Mouse (Mus musculus) adrenal gland, postnatal 10 days (tissue): ENCODE data around the gene Nfib. TPM values are rescaled to one million over a fixed set of nuclear protein-coding genes. Genes with fewer than 3 reads are reported as not detected.

Experiments used
- DNase-seq: peaks from one replicate; pipeline ENCODE4 v3.0.0; 2021; ENCODE audit warnings: mixed read lengths
- total RNA-seq, 2 experiments: library from RNA; stranded (reverse); gene quantifications; 2 replicates each; pipeline ENCODE4 v1.2.3; 2021

Nfib gene
- total RNA-seq, 2 experiments from 2014 or later, result 101 to 139 TPM

DNA sequence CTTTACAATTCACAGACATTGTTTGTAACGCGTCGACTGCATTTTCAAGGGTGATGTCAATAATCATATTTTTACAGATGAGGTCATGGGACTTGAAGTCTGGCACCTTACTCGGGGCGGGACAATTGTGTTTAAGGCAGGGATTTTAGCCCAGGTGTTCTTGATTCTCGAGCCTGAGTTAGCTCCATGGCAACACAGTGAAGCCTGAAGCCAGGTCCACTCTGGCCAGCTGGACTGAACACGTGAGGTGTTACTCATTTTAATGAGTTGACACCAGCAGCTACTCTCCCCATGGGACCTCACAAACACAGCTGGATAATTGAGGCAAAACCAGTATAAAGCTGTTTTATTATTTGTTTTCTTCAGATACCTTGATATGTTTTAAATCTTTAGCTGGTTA is 71.2 kb downstream of the Nfib start:
- DNase-seq, result no peak

DNA sequence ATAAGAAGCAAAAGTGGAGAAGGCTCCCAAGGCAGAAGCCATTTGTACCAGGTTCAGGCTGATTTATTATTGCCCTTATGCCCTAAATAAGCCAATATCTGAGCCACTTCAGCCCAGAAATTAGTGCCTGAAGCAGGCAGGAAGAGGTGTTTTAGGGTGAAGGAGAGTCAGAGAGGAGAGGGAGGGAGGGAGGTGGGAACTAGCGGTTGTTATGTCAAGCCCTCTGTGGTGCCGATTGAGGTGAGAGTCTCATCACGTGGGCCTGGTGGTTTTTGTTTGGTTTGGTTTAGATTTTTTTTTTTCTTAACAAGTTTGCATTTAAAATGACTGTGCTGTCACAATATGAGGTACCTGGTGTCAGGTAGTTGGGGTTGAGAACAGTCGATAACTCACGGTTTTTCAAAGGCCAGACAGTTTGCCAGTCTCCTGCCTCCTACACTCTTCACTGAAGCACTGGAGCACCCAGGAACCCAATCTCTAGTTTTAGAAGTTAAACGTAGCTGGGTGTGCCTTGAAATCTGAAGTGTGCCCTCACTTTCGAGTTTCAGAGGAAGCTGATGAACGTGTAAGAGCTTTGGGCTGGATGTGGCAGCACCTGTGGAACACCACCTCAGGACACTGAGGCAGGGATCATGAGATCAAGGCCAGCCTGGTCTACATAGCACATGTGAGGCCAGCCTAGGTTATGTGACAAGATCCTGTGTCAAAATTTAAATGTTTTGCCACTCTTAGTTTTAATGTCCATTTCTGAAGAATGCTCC is 81.1 kb downstream of the Nfib start:
- DNase-seq, result no peak

DNA sequence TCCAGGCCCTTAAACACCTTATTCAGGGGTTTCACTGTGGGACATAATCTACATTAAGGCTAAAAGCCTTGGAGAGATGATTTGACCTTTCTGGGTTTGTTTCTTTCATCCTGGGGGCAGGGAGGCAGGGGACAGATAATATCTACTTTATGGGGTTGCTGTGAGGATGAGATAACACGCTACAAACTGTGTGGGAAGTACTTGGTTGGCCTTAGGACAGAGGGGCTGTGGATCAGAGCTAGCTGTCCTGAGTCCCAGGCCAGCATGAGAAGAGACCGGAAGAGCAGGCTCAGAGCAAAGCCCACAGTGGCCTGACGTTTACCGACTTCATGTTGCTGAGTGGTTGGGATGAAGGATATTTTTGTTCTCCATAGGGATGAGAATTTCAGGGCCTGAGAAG is 81.7 kb downstream of the Nfib start:
- no peak for DNase-seq

DNA sequence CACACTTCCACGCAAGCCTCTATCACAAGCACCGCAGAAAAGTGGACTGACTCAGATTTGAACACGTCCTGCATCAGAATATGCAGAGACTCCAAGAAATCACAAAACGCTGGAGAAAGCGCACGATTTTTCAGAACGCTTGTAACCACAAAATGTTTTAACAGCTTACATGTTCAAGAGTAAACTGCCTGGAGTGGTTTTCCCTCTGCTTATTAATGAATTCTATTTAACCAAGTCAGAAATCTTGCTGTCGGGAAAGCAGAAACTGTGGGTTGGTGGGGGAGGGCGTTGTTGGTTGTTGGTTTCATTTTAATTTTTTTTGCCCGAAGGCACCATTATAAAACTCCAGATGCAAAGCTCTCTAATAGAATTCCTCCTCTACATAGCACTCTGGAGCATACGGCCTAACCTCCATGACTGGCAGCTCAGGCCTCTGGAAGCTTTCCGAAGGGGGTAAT is 82.4 kb downstream of the Nfib start:
- no peak for DNase-seq

DNA sequence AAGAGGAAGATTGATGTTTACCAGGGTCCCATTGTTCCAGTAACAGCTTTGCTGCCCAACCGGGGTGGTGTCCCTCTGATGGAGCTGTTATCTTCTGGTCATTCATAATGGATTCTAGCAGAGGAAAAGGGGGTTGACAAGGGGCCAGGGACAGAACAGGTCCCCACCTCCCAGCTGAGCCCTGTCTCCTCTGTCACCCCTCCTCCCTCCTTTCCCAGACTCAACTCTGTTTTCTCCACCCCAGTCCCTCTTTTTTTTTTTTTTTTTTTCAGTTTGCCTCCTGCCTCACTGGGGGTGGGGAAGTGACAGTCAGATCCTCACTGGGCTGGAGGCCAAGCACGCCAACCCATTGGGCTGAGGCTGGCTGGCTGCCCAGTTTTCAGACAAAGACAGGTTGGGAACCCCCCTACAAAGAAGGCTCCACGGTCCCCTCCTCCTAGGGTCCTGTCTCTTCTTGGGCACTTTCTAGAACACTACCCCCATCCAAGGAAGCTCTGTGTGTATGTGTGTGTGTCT is 83.2 kb downstream of the Nfib start:
- peak; percentile 81 for DNase-seq

DNA sequence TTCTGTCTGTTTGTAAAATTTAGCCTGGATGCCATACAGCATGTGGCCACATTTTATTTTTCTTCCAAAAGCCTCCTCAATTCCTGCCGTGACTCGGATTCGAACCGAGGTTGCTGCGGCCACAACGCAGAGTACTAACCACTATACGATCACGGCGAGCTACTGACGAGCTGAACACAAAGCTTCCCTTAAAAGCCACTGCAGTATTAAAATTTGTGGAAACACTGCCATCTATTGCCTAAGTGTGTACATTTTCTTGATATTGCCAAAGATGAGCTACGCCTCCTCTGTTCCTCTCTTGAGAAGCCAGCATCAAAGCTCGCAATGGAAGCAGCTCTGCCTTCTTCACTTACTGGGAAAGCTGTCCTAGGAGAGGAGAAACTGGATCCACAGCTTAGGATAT is 86.0 kb downstream of the Nfib start:
- DNase-seq, result no peak

DNA sequence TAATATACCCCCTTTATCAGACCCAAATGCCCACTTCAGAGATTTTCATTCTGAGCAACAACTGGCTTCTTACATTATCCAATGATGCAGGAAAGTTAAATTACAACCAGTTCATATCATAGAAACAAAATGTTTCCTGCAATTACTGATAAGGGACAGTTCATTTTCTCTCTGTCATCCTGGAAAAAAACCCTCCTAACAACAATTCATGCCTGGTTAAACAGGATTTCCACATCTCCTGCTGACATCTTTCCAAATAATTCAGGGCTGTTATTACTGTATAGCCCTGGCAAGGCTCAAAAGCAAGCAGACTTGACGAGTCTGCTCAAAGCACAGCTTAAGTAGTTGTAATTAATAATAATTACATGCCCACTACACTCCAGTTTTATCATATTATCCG is 86.5 kb downstream of the Nfib start:
- no peak for DNase-seq

DNA sequence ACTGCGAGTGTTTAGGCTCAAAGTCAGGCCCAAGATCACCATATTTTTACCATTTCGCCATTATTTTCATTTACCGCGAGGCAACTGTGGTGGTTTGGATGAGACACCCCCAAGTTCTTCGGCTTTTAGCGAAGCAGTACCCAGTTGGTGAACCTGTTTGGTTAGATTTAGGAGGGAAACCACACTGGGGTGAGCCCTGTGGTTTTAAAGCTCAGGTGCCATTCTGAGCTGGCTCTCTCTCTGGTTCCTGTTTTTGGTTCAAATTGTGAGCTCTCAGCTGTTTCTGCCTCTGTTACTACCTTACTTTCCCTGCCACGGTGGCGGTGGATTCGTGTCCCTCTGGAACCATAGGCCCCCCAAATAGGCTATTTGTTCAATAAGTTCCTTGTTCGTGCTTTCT is 88.3 kb downstream of the Nfib start:
- no peak for DNase-seq

DNA sequence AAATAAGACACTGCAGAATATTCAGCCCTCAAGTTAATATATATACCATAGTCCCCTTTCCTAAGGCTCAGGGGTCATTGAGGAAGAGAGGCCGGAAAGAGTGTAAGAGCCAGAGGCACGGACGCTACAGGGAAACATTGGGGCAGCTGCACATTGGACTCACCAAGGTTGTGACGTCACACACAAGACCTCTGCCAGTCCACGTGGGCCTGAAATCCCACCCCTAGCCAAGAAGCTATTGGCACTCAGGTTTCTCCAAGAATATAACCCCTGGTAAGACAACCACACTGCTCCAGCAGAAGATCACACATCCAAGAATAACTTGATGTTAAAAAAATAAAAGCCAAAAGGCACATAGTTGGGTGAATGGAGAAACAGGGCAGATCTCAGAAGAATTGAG is 89.8 kb downstream of the Nfib start:
- DNase-seq, result no peak

DNA sequence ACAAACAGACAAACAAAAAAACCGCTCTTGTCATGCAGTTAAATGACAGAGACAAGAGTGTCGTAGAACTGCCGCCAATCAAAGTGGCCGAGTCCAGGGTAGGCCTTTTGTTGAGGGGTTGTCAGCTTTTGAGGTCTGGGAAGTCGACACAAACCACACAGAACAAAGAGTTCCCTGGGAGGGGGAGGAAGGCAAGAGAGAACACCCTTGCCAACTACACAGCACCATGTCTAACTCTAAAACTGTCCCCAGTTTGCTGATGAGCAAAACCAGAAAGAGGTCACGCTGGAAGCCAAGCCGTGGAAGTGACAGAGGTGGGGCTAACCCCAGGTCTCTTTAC is 91.1 kb downstream of the Nfib start:
- no peak for DNase-seq

DNA sequence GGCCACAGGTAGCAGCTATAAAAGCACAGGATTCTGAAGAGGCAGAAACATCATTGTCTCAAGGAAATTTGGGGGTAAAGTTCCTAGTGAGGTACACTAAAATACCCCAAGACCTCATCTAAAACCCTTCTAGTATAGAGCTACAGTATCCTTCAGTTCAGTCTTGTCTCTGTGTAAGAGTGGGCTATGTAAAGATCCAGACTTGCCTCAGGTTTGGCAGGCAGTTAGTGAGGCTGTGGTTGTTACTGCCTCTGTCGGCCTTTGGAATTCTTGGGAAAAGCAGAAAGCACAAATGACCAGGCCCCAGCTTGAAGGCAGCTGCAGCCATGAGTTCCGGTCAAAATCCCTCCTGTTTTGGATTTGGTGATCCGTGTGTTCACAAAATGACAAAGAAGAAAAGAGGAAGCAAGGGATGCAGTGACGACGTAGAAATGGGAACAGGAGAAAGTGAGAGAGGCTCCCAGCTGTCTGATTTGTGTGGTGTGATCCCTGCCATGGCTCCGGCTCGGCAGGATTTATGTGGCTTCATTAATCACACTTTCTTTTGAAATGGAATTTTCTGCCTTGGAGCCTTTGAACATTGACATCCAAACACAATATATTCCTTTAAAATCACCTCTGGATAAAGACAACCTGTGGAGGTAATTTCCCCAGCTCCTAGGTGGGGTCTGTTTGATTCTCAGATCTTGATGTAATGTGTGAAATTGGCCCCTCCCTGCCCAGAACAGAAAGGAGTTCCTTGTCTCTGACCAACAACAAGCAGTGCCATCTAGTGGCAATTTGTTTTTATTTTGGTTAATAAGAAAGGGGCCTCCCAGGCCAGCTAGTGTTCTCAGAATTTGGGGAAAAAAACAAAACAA is 91.7 kb downstream of the Nfib start:
- DNase-seq, result peak; percentile 42

DNA sequence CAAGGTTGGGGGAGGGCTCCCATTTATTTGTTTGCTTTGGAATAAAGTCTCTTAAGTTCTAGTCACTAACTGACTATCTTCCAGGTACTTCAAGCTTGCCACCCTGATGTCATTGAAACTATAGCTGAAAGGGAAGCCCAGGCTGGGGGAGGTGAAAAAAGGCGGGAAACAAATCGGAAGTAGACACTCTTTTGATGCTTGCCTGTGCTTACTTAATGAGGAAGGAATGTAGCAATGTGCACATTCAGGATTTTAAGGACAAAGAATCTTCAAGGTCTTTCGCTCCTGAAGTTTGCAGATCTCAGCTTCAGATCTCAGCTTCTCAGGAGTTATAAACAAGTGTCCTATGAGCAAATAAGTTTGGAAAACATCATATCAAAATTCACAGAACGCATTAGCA is 95.9 kb downstream of the Nfib start:
- no peak for DNase-seq

DNA sequence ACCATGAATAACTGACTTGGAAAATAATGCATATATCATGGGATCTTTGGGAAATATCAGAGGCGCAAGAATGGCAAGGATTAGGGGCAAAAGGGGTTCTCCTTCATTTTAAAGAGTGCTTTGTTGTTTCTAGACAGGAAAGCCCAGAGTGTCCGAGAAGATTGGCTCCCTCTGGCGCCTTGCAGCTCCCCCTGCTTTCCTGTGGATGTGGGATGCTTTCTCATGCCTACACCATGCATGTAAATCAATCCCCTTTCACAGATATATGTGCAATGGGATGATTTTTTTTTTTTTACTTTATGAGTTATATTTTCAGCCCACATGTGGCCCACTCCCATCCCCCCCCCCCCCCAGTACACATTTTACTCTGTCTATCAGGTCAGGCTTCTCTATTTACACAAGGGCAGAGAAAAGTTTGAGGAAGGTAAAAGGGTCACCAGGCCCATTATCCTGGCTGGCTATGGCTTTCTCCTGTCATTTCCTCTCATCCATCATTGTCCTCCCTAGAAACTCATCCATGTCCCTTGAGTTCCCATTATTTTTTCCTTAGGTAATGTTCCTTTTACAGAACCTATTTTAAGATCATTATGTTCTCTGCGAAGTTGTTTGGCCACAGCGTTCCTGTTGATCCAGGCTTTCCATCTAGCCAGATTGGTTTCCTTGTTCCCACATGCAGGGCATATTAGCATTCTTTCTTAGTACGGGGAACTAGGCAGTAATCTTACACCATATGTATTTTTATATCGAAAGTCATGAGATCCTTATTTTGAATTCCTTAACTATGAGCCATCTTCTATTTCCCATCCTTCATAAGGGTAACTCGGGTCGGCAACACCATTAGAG is 96.6 kb downstream of the Nfib start:
- no peak for DNase-seq

DNA sequence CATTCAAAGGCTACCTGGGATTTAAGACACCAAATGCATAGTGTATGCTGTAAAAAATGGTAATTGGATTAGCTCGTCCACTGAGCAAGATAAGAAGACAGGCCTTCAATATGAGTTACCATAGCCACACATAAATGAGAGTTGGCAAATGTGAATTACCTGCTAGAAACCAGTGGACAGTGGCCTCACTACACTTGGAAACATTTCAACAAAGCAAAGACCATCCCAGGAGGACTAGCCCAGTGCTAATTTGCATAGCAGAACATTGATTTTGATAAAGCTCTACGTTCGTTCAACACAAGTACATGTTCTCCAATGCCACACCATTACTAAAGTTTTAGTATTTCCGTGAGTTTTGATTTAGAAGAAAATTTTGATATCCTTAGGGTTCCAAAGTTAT is 98.3 kb downstream of the Nfib start:
- no peak for DNase-seq

DNA sequence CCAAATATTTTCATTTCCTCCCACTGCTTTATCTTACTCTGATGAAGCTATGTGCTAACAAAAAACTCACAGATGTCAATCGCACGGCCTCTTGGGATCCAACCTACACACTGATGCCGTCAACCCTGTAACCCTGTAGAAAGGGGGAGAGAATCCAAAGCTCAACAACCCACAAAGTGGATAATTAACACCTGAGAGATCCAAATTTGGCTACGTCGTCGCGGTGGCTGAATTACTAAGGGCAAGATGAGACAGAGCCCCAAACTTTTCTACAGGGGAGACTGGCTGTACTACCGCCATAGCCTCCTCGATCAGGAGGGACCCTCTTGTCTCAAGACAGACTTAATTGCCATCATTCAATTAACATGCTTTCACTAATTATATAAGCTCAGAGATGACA is 99.2 kb downstream of the Nfib start:
- no peak for DNase-seq

DNA sequence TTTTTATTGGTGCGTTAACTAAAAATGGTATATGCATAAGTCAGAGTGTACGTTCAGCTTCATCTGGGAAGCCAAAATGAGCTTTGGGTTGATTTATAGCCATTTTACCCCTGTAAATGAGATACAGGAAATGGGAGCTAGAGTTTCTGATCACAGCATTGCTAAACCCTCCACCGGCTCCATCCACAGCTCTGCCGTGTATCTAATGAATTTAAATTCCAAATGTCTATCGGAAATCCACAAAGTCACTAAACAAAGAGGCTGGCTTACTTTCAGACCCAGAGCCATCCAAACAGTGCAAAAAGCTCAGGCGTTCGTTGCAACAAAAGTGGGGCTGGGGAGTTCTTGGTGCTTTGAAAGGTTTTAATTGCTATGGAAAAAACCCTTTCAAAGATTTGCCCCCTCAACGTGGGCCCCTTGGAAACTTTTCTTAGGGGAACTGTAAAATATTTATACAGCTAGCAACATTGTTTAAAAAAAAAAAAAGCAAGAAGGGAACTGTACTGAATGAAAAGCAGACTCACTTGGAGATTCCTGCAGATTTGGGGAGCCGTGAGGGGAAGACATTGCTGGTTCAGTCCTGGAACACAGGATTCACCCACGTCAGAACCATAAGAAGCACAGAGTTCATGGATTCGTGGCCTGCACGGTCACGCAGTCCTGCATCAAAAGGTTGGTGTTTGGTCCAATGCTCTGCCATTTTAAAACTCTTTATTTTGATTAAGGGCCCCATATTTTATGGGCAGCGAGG is 100.3 kb downstream of the Nfib start:
- no peak for DNase-seq

DNA sequence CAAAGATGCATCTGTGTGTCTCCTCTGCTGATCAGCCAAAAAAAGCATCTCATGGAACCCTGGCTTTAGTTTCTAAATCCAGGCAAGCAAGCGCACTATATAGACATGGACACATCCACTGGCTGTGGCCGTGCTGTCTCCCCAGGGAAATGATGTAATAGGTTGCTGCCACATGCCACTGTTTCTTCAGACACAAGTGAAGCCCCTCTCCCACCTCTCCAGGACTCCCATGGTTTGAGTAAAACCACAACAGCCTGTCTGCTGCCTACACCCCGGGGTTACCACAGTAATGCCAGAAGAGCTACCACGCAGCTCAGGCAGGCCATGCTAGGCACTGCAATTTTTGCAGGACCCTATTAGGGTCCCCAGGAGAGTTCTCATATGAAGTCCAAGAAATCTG is 101.0 kb downstream of the Nfib start:
- no peak for DNase-seq

DNA sequence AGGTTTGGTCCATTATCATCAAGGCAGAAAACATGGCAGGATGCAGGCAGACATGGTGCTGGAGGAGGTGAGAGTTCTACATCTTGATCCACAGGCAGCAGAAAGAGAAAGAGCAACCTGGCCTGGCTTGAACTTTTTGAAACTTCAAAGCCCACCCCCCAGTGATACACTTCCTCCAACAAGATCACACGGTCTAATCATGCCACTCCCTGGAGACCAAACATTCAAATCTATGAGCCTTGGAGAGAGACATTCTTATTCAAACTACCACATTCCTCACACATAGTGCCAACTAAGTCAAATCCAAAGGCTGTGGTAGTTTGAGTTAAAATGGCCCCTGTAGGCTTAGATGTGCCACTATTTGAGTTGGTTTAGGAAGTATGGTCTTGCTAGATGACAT is 104.9 kb downstream of the Nfib start:
- no peak for DNase-seq

DNA sequence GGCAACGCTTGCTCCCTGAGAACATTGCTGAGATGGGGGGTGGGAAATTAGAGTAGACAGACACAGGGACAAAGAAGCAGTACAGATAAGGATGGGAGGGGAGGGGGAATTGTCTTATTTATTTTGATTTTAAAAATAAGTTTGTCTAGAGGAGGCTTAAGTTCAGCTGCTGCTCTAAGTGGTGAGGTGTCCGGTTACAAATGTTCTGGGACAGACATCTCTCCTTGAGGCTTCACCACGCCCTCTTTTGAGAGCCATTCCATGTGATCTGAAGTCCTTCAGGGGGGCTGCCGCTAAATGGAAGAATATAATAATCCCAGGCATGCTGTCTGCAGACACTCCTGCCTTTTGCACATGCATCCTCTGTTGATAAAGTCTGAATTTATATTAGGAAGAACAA is 107.1 kb downstream of the Nfib start:
- no peak for DNase-seq

DNA sequence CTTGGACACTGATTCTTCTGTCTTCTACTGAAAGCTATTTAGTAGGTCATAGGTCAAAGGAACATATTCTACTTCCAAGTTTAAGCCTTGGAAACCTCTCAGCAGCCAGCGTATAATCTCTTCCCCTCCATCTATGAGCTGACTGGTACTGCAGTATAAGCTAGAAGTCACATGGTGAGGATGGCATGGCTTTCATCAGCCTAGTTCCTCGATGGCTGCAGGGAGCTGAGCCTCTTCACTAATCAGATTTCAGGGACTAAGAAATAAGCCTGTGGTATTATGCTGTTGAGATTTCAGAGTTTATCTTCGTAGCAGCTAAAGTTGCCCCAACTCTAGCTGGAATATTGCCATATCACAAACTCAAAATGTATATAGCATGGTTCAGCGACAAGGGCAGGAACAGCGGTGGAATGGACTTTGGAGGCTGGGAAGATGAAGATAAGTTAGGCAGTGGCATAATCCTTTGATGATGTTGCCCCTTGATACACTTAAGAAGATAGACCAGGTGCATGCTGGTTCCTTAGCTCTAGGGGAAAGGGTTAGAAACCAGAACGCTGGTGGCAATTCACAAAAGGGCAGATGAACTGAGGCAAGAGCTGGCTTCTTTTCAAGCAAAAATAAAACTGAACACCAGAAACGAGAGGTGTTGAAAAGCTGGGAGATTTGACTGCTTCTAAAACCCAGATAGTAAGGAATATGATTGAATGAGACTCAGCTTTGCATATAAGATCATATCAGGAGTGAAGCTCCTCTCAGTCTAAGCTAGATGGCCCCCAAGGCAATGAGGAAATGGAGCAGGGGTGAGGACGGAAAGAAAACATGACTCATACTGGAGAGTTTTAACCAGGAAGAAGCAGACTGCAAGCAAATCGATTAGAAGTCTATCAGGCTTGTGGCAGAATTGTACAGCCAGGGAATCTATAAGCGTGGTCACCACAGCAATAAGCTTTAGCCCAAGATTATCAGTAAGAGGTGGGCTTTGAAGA is 111.6 kb downstream of the Nfib start:
- no peak for DNase-seq
